ENCODE assay signal across 7 mouse cellular contexts in genomic region chr3:134146373-134147224, GRCm38 (mm10).
DNase-seq lines count a peak whose midpoint lies in the region; ATAC-seq and TF ChIP-seq lines count a peak whose summit lies in the region.

No protein-coding gene starts in this region.

- peak; percentile 37 for DNase-seq in adrenal gland, adult 8-10 months
- DNase-seq in embryo, embryonic 10 days (ENCODE audit: low spot score) = peak; percentile 81
- DNase-seq in heart, adult 8-10 months (ENCODE audit: low spot score) = peak; percentile 2
- DNase-seq in layer of hippocampus, adult 9-11 months = peak; percentile 14
- DNase-seq in liver, postnatal 0 days = no peak
- DNase-seq in retina, adult 2 months (ENCODE audit: low read depth, low spot score) = peak; percentile 22
- DNase-seq in cerebellum, adult 8-10 months = no peak

- H3K4me2 ChIP-seq in liver, postnatal 0 days (ENCODE audit: low read depth, low read length) = peak overlapping the region; percentile 42

- 0 out of 2 replicates have a peak, but pooled peaks cover 3% of the 10 kb centered on the region for H3K4me1 ChIP-seq in liver, postnatal 0 days (ENCODE audit: insufficient read depth)

- no peak for ATAC-seq in liver, postnatal 0 days

- no peak overlapping the region for H3K4me3 ChIP-seq in liver, postnatal 0 days (ENCODE audit: low read depth, low read length)

- no peaks in the 10 kb centered on the region for H3K9me3 ChIP-seq in liver, postnatal 0 days (ENCODE audit: low read length)

- no peak for TF ChIP-seq EP300 in liver, postnatal 0 days (IDR thresholded peaks at IDR 0.05; ENCODE audit: low read depth)

- no peaks in the 10 kb centered on the region for H3K27me3 ChIP-seq in liver, postnatal 0 days (ENCODE audit: insufficient read depth, low read length)

- no peak overlapping the region for H3K27ac ChIP-seq in liver, postnatal 0 days (ENCODE audit: low read depth)

- TF ChIP-seq CTCF in liver, postnatal 0 days (IDR thresholded peaks at IDR 0.05; ENCODE audit: low read depth) = no peak

- H3K9ac ChIP-seq in liver, postnatal 0 days (replicated peaks) = no peak overlapping the region

- no peaks in the 10 kb centered on the region for H3K36me3 ChIP-seq in liver, postnatal 0 days (replicated peaks; ENCODE audit: insufficient read depth, low read length)

- WGBS in liver, postnatal 0 days (ENCODE audit: insufficient replicate concordance) = 19% methylated on average over 14 of the region's 14 CpGs

Comparison
In these comparisons a context has a peak if more than half of its experiments do, and no peak if none do; other contexts are left out.
1. DNase-seq: peak in adrenal gland, adult 8-10 months (single experiment), embryo, embryonic 10 days (single experiment), heart, adult 8-10 months (single experiment), layer of hippocampus, adult 9-11 months (single experiment) and retina, adult 2 months (single experiment); none in liver, postnatal 0 days (single experiment) and cerebellum, adult 8-10 months (single experiment).